Mouse (Mus musculus) lung, adult 2 months (tissue): ENCODE data around the gene Rgl1. TPM values are rescaled to one million over a fixed set of nuclear protein-coding genes. Genes with fewer than 3 reads are reported as not detected.

Source experiments
- DNase-seq: peaks from one replicate; pipeline ENCODE4 v3.0.0; 2022
- H3K4me1 ChIP-seq: fragments of 200-500 bp; 2 replicates; pipeline ENCODE4 v1.6.1; 2011; ENCODE audit warnings: low read length; ENCODE audit not compliant: control insufficient read depth, insufficient read depth
- H3K4me3 ChIP-seq: fragments of 200-500 bp; replicated peaks from 2 replicates; pipeline ENCODE3; 2011; ENCODE audit warnings: low read depth, mild to moderate bottlenecking, control low read depth, low read length; ENCODE audit errors: extremely low read depth
- CTCF ChIP-seq: fragments of 200-500 bp; IDR thresholded peaks from 2 replicates; pipeline ENCODE4 v1.5.1; 2011; ENCODE audit warnings: mild to moderate bottlenecking, low read length, control low read depth; ENCODE audit not compliant: insufficient read depth
- POLR2A ChIP-seq: fragments of 200-500 bp; IDR thresholded peaks from 2 replicates; pipeline ENCODE4 v1.6.1; 2011; ENCODE audit warnings: low read depth, mild to moderate bottlenecking, control low read depth, low read length, borderline replicate concordance; ENCODE audit errors: extremely low read depth
- WGBS: fragments of 180-500 bp; shearing (Covaris S2); methylation state at CpG from one replicate; pipeline ENCODE4 v1.1.7; 2018; 5-methylcytosine and 5-hydroxymethylcytosine counted together
- polyA plus RNA-seq: library from polyadenylated mRNA; depleted of rRNA; stranded (reverse); fragments of >200 nt; gene quantifications from 2 replicates; pipeline ENCODE4 v1.2.3, GENCODE M21; 2012

The Rgl1 gene
- polyA plus RNA-seq, 1 experiment: 35.7 TPM

DNA sequence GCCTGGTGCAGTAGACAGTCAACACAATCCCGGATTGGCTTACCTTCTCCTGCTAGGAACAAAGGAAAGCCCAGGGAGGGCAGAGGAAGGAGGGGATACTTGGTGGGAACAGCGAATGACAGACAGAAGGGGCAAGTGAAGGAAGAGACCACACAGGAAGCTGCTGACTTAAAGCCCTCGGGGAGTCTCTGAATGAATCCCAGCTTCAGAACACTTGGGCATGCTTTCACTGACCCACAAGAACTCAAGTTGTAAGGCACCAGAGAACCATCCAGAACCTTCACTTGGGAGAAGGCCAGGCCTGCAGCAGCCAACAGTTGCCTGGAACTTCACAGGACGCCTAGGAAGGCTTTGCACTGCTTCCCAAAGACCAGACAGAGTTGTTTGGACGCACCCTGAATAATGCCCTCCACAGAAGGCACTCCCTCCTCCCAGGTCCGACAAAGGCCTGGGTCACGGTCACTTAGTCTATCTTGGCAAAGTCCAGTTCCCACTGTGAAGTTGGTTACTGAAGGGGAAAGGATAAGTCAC lies 189.5 kb downstream of the Rgl1 start:
- no peak for DNase-seq
- TF ChIP-seq CTCF: no peak
- TF ChIP-seq POLR2A: no peak
- Histone ChIP-seq H3K4me3 (no peak overlapping the region), H3K4me1 (peaks cover 36% of the 10 kb centered on the region)
- WGBS: 34% methylated on average over 7 of the region's 7 CpGs

DNA sequence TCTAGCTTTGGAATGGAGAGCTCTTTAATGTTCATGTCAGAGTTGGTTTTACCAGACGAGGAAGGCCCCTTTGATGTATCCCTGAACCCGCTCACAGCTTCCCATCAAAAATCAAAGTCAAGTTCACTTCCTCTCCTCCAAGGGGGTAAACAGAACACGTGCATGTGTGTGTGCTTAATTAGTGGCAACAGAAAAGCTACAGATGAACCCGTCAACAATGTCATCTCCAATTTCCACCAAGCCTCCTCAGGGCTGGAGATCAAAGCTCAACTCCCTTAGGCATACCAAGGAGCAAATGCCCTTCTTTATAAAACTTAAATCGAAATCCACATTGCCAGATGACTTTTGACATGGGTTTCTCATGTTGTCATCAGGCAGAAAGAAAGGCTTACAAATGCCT lies 191.1 kb downstream of the Rgl1 start:
- 49% methylated on average over 5 of the region's 5 CpGs for WGBS
- TF ChIP-seq CTCF: no peak
- Histone ChIP-seq H3K4me3 (no peak overlapping the region), H3K4me1 (peaks cover 33% of the 10 kb centered on the region)
- no peak for DNase-seq

DNA sequence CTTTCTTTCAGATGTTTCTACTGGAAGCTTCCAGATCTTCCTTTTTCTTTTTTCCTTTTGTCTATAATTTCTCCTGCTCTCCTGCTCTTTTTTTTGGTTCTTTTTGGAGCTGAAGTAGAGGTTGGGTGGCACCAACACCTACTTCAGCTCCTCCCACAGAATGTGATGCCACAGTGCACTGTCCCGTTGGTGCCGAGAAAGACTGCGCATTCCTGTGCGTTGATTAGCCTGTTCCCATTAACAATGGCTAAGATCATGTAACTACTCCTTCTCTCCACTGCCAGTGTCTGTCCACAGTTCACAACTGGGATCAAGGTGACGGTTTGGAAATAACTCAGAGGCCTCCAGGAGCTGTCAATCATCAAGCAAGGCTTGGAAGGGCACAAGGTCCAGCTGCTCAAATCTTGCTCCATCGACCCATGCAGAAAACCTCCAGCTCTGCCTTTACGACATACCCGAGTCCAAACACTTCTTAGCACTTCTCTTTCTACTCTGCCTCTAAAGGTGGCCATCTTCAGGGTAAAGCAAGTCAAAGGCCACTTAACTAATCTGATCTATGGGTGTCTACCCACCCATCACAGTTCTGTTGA lies 192.6 kb downstream of the Rgl1 start:
- no peak for DNase-seq

DNA sequence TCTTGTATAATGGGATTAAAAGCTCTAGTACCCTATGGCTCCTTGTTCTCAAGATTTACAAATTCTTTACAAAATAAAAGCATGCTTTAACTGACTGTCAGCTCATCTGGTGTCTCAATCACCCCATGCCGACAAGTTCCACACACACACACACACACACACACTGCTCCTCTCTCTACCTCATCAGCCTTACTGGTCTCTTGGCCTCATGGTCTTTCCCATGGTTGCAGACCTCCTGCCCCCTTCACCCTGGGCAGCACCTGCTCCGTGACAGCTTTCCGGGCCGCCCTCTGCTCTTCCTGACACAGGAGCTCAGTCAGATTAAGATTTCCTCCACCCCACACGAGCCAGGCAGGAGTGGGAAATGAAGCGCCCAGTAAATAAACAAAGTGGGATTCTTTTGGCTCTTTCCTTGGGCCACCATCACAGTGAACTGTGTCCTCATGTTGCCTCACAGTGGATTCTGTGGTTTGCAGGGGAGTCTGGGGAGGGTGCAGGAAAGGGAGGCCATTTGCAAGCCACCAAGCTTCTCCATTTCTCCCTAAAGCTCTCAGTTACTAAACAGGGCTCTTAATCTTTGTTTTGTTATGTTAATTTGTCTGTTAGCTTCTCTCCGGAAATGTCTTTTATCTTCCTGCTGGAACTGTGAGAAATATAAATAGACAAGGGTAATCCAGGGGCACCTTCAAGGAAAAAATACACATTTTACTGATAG lies 193.2 kb downstream of the Rgl1 start:
- Histone ChIP-seq H3K4me3 (no peak overlapping the region), H3K4me1 (peaks cover 31% of the 10 kb centered on the region)
- 30% methylated on average over 7 of the region's 7 CpGs for WGBS
- DNase-seq: no peak
- TF ChIP-seq POLR2A: no peak
- no peak for TF ChIP-seq CTCF

More for the DNA sequence above, 192.6 kb downstream of the Rgl1 start:
- H3K4me1 ChIP-seq: peaks cover 31% of the 10 kb centered on the region
- WGBS: 57% methylated on average over 8 of the region's 8 CpGs
- H3K4me3 ChIP-seq: no peak overlapping the region
- TF ChIP-seq CTCF (no peak), POLR2A (no peak)

DNA sequence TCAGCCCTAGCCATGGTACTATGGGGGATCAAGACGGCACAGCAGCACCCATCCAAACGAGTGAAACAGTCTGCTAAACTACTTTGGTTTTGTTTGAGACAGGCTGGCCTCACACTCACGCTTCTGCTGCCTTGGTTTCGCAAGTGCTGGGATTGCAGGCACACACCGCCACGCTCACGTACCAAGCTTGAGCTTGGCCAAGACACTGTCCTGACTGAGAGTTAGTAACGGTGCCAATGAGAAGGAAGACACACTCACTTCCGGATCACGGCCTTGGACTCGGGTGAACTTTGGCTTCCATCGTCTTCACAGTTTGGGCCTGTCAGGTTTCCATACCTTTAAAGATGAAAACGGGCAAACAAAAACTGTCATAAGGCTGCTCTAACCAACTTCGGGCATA lies 194.8 kb downstream of the Rgl1 start:
- no peak for DNase-seq
- TF ChIP-seq CTCF (no peak), POLR2A (no peak)
- 67% methylated on average over 14 of the region's 14 CpGs for WGBS
- H3K4me1 ChIP-seq: peaks cover 25% of the 10 kb centered on the region
- no peak overlapping the region for H3K4me3 ChIP-seq

DNA sequence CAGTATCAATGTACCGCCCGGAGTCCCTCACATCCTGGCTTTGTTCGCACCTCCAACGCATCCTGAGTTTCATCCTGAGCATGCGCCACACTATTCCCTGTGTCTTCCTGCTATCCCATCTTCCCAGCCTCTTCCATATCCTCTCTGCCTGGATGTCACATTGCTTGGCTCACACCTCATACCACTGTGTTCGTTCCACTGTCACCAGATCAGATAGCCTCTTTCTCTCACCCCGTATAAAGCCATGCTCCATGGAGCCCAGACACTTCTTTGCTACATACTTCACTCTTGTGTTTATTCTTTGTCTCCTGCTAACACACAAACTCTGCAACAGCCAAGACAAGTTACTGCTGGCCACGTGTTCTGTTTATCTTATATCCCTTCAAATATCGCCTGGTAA lies 195.5 kb downstream of the Rgl1 start:
- no peak for TF ChIP-seq CTCF
- no peak for TF ChIP-seq POLR2A
- Histone ChIP-seq H3K4me3 (no peak overlapping the region), H3K4me1 (peaks cover 22% of the 10 kb centered on the region)
- 48% methylated on average over 9 of the region's 9 CpGs for WGBS
- no peak for DNase-seq

DNA sequence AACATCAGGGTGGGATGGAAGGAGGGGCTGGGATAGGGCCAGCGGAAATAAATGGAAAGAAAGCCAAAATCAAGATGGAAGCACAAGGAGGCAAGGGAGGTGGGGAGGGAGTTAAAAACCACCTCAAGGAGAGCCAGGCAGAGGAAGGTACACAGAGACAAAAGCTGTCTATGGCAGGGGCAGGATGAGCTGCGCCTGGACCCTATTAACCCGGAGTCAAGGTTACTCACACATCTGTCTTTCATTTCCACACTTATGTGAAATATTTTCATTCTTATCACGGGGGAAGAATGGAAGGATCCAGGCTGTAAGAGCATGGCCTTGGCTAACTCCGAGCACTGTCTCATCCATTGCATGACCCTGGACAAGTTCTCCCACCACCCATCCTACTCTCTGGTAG lies 202.9 kb downstream of the Rgl1 start:
- no peak for DNase-seq
- WGBS: 81% methylated on average over 5 of the region's 5 CpGs
- H3K4me1 ChIP-seq: peaks cover 6% of the 10 kb centered on the region; the same call in 1 of the 2 replicates
- H3K4me3 ChIP-seq: no peak overlapping the region
- TF ChIP-seq POLR2A (no peak), CTCF (no peak)

DNA sequence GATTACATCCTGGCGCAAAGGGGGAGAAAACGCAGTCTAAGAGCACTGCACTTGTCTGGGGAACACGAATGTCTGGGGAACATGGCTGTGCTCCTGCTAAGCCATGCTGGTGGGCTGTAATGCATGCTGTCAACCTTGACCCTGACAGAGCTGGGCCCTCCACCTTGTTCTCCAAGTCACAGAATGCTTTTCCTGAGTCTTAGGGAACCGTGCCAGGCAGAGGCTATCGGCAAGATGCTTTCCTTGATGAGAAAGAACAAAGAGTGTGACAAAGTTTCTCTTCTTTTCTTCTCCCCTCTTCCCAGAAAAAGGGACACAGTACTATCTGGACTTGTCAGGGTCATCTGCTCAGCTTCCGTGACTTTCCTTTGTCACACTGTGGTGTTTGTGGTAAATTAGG lies 203.3 kb downstream of the Rgl1 start:
- TF ChIP-seq CTCF (no peak), POLR2A (no peak)
- no peak overlapping the region for H3K4me3 ChIP-seq
- 71% methylated on average over 6 of the region's 6 CpGs for WGBS
- H3K4me1 ChIP-seq: peaks cover 6% of the 10 kb centered on the region; the same call in 1 of the 2 replicates
- DNase-seq: no peak

DNA sequence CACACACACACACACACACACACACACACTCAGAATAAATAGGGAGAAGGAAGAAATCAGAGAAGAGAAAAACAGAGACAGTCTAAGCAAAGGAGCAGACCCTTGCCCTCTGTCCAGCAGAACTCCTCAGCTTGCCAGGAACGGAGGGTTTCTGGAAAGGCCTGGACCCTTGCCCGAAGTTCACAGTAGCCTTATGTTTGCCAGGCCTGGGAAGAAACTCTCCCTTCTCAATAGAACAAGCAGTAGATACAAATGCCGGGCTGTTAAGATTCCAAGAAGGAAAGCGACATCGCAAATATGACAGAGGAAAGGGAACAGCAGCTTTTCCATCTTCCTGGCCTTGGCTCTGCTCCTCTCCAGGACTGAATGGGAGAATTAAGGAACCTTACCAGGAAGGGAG lies 205.7 kb downstream of the Rgl1 start:
- no peak for DNase-seq
- H3K4me1 ChIP-seq: peaks cover 16% of the 10 kb centered on the region
- TF ChIP-seq CTCF: no peak
- TF ChIP-seq POLR2A: no peak
- no peak overlapping the region for H3K4me3 ChIP-seq
- WGBS: 47% methylated on average over 5 of the region's 5 CpGs

DNA sequence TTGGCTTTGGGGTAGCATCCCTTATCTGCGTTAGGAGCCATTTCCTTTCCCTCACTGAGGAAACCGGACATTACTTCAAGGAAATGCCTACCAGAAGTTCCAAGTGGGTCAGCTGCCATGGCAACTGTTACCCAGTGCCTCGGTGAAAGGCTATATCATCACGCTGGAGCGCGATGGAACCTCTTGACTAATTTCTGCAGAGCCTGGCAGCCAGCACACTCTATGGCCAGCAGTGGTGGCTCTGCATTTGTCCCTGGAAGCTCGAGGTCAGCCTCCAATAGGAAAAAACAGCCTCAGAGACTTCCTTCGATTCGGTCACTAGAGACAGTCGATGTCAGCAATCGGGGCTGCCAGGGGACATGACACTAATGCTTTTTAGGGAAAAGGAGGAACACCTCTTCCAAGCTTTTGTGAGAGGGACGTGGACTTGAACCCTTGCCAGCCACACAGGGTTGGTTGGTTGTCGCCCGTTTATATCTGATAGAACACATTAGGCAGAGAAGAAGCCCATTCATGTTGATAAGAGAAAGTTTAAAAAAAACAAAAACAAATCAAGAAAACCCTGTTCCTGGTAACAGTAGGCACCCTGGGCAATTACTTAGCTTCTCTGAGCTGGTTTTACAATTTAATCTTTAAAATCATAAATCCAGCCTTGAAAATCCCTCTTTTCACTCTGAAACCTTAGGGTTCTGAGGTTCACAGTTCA lies 209.4 kb downstream of the Rgl1 start:
- Histone ChIP-seq H3K4me1 (peaks cover 16% of the 10 kb centered on the region), H3K4me3 (no peak overlapping the region)
- WGBS: 24% methylated on average over 14 of the region's 14 CpGs
- TF ChIP-seq POLR2A (no peak), CTCF (no peak)
- no peak for DNase-seq
